Mouse (Mus musculus): ENCODE measurements around the gene Lztr1. TPM values are rescaled to one million over a fixed set of nuclear protein-coding genes. Genes with fewer than 3 reads are reported as not detected.

The Lztr1 gene
- polyA plus RNA-seq, 1 experiment from 2014 or later, result 89.8 TPM

DNA sequence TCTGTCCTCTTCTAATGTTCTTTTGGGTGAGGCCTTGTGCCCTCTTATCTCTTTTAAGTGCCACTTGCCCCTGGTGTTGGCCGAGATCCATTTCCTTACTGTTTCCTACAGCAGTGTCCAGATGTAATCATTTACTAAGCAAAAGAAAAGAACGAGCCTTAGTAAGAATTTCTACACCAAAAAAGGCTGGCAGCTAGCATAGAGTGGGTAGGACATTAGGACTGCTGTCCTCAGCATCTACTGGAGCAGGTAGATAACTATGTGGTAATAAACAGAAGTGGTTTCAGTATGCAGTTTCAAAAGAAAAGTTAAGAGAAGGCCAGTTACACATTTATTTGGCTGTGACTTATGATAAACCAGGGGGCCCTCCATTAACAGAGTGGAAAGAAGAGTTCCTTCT, 2.2 kb downstream of the Lztr1 start:
- H3K9me3 ChIP-seq (replicated peaks), result no peaks in the 10 kb centered on the region
- H3K27me3 ChIP-seq (ENCODE audit: low read depth, poor library complexity, severe bottlenecking), result no peaks in the 10 kb centered on the region
- 90% methylated on average over 2 of the region's 2 CpGs for WGBS
- H3K27ac ChIP-seq, result no peak overlapping the region
- H3K36me3 ChIP-seq, result peaks cover 47% of the 10 kb centered on the region
- peaks cover 12% of the 10 kb centered on the region for H3K4me1 ChIP-seq
- H3K4me3 ChIP-seq, result no peak overlapping the region
- DNase-seq (ENCODE audit: low spot score), result no peak

DNA sequence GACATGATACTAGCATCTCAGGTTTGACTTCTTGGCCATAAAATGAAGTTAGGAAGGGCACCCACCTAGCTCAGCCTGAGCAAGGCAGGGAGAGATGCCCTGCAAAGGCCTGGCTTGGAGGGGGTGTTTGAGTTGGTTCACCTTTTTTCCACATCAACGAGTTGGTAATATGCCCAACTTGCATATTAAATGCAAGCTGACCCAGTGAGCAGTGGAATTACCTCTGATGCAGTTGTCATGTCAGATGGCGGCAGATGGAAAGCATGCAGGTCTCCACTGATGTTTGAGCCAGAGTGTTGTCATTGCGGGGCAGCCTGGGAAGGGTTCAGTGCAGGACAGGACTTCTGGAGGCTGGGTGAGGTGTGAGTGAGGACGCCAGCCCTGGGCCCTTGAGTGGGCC, 2.9 kb downstream of the Lztr1 start:
- Histone ChIP-seq H3K4me1 (peaks cover 12% of the 10 kb centered on the region), H3K27me3 (ENCODE audit: low read depth, poor library complexity, severe bottlenecking) (no peaks in the 10 kb centered on the region), H3K4me3 (no peak overlapping the region), H3K36me3 (peaks cover 55% of the 10 kb centered on the region), H3K27ac (no peak overlapping the region), H3K9me3 (replicated peaks) (no peaks in the 10 kb centered on the region)
- DNase-seq (ENCODE audit: low spot score), result no peak
- 87% methylated on average over 4 of the region's 4 CpGs for WGBS

DNA sequence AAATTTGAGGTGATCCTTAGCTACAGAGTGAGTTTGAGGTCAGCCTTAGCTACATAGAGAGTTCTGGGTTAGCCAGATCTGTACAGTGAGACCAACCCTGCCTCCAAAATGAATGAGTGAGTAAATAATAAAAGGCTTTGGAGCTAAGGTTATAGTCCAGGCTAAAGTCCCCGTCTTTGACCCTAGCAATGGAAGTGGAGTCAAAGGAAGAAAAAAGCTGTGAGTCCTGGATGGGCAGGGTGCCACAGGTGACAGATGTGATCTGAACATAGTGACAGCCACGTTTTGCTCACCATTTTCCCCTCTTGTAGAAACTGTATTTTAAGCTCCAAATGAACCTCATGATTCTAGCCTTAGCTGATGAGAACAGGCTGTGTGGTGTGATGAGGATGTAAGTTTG, 10.4 kb downstream of the Lztr1 start:
- Histone ChIP-seq H3K27ac (no peak overlapping the region), H3K27me3 (ENCODE audit: low read depth, poor library complexity, severe bottlenecking) (no peaks in the 10 kb centered on the region), H3K36me3 (peaks cover 98% of the 10 kb centered on the region), H3K9me3 (replicated peaks) (no peaks in the 10 kb centered on the region), H3K4me1 (no peaks in the 10 kb centered on the region), H3K4me3 (no peak overlapping the region)
- 83% methylated on average over 2 of the region's 2 CpGs for WGBS
- DNase-seq (ENCODE audit: low spot score), result no peak

DNA sequence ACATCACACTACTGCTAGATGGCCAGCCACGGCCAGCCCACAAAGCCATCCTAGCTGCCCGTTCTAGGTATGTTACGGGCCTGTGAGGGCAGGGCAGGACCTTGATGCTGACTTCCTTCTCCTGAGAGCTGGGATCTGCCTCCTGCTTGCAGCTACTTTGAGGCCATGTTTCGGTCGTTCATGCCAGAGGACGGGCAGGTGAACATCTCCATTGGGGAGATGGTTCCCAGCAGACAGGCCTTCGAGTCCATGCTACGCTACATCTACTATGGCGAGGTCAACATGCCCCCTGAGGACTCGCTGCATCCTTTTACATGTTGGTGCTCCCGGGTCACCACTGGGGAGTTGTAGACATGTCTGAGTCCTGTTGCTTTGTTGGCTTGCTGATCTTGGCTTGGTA, 15.7 kb downstream of the Lztr1 start:
- H3K4me3 ChIP-seq, result no peak overlapping the region
- WGBS, result 96% methylated on average over 11 of the region's 11 CpGs
- H3K27me3 ChIP-seq (ENCODE audit: low read depth, poor library complexity, severe bottlenecking), result no peaks in the 10 kb centered on the region
- no peak for DNase-seq (ENCODE audit: low spot score)
- no peaks in the 10 kb centered on the region for H3K9me3 ChIP-seq (replicated peaks)
- no peaks in the 10 kb centered on the region; the same call in 1 of the 2 replicates for H3K4me1 ChIP-seq
- no peak overlapping the region for H3K27ac ChIP-seq
- H3K36me3 ChIP-seq, result peaks cover 98% of the 10 kb centered on the region

DNA sequence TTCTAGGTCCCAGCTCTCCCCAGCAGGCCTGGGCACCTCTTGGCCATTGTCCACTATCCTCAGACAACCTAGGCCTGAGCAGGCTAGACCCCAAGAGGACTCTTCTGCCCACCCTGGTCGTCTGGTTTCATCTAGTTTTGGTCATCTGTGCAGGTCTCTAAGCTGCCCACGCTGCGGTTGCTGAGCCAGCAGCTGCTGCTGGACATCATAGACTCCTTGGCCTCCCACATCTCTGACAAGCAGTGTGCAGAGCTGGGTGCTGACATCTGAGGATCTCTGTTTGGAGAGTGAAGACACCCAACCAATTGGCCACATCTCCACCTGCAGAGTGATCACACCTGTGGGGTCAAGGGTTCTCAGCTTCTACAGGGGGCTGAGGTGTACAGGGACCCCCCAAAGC, 17.0 kb downstream of the Lztr1 start:
- 86% methylated on average over 3 of the region's 3 CpGs for WGBS
- H3K4me3 ChIP-seq, result no peak overlapping the region
- H3K27me3 ChIP-seq (ENCODE audit: low read depth, poor library complexity, severe bottlenecking), result no peaks in the 10 kb centered on the region
- no peak overlapping the region for H3K27ac ChIP-seq
- H3K9me3 ChIP-seq (replicated peaks), result no peaks in the 10 kb centered on the region
- peaks cover 11% of the 10 kb centered on the region for H3K4me1 ChIP-seq
- no peak for DNase-seq (ENCODE audit: low spot score)
- peaks cover 87% of the 10 kb centered on the region for H3K36me3 ChIP-seq

DNA sequence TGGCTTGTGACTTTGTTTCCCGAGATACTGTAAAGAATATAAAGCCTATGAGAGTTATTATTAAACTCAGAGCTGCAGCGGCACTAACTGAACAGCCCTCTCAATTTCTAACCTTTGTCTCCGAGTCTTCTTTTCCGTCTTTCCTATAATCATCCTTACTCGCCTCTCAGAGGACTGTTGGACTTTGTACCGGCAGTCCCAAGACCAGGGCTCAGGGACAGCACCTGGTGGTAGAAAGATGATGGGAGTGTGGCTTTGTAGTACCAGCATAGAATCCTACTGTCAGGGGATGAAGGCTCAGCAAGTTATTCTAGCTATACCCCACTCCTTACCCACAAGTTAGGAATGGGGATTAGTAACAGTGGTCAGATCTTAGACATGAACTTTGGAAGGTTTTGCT, 17.7 kb downstream of the Lztr1 start:
- 95% methylated on average over 6 of the region's 6 CpGs for WGBS
- Histone ChIP-seq H3K27ac (no peak overlapping the region), H3K9me3 (replicated peaks) (no peaks in the 10 kb centered on the region), H3K4me1 (peaks cover 11% of the 10 kb centered on the region), H3K4me3 (no peak overlapping the region), H3K27me3 (ENCODE audit: low read depth, poor library complexity, severe bottlenecking) (no peaks in the 10 kb centered on the region), H3K36me3 (peaks cover 80% of the 10 kb centered on the region)
- DNase-seq (ENCODE audit: low spot score), result no peak

DNA sequence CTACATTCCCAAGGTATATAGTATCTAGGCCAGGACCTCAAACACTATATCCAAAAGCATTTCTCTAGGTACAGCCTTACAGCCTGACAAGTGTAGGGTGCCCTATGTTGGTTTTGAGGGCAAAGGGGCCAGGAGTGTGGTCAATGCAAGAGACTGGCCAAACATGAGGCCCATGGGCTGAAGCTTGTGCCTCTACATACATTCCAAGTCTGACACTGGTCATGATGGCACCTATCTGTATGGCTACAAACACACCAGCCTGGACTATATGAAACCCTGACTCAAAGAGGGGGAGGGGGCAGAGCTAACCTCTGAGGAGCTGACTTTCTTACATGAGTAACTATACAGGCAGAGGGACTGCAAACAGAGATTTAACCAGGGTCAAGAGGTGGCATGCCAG, 19.1 kb downstream of the Lztr1 start:
- DNase-seq (ENCODE audit: low spot score), result no peak
- Histone ChIP-seq H3K27me3 (ENCODE audit: low read depth, poor library complexity, severe bottlenecking) (no peaks in the 10 kb centered on the region), H3K4me3 (no peak overlapping the region), H3K4me1 (peaks cover 22% of the 10 kb centered on the region), H3K27ac (no peak overlapping the region), H3K36me3 (peaks cover 66% of the 10 kb centered on the region), H3K9me3 (replicated peaks) (no peaks in the 10 kb centered on the region)

DNA sequence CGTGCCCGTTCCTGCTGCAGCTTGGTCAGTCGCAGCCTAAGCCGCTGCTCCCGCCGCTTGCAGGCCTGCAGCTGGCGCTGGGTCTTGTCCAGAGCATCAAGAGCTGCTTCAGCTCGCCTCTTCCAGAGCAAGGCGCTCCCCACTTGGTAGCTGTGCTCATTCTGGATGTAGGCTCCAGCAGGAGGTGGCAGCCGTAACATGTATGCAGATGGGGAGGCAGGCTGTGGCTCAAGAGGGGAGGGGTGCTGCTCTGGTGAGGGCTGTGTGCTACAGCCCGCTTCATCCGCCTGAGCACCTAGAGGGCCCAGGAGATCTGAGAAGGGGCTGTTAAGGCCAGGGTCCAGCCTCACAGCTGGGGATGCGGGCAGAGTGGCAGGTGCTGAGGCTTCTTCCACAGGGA, 19.8 kb downstream of the Lztr1 start:
- Histone ChIP-seq H3K9me3 (replicated peaks) (no peaks in the 10 kb centered on the region), H3K4me3 (no peak overlapping the region), H3K4me1 (peaks cover 22% of the 10 kb centered on the region), H3K36me3 (peaks cover 60% of the 10 kb centered on the region), H3K27ac (no peak overlapping the region), H3K27me3 (ENCODE audit: low read depth, poor library complexity, severe bottlenecking) (no peaks in the 10 kb centered on the region)
- 87% methylated on average over 13 of the region's 13 CpGs for WGBS
- DNase-seq (ENCODE audit: low spot score), result no peak

DNA sequence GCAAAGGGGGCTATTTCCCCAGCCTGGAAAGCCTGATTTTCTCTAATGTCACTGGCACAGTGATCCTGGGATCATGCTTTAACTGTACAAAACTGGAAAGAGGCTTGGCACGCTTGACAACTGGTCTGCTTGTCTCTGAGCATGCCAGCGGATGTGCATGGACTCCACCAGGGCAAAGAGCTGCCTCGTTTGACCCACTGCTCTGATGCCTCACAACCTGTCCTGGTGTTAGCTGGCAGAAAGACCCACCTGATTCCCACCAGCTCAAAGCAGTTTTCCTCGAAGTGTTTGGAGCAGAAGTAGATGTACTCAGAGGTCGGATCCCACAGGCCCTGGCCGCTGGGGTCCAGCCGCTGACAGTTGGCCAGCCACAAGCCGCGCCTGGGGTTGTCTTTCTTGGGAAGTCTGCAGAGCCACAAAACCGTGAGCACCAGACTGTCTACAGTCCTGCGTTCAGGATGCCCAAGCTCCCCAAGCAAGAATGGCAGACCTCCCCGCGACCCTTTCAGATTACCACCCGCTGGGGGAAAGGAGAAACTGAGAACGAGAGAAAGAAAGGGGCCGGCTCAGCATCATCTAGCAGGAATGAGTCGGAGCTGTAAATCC, 21.6 kb downstream of the Lztr1 start:
- WGBS, result 20% methylated on average over 17 of the region's 17 CpGs

DNA sequence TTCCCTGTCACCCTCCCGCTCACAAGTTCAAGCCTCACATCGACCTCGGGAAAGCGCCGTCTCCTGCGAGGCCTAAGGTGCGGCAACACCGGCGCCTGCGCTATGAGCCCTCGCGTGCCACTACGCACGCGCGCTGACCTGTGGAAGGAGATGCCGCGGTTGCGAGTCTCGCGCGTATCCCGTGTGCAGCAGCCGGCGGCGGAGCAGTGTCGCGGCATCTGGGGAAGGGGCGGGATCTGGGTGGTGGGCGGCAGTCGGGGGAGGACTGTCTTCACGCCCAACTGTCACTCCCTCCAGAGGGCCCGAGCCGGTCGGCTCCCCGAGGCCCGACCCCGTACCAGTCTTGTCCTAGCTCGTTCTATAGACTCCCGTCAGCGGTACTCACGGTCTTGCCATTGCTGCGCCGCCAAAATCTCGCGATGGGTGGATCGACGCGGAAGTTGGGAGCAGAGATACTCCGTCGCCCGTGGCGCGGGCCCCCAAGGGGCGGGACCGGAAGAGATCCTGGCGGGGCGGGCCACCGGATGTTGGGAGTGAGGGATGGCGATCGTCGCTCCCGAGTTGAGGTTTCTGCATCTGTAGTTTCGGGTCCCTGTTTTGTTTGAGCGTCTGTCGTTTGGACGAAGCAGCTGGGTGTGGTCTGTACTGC, 22.3 kb downstream of the Lztr1 start, which contains the start of gene Thap7:
Thap7 (minus strand) TSS at position 497 of the 649 bp plus-strand sequence.
- Histone ChIP-seq H3K27ac (peak within 1 kb of the TSS; percentile 90), H3K9me3 (replicated peaks) (no peaks in the 10 kb centered on the region), H3K4me3 (peak within 1 kb of the TSS; percentile 76), H3K36me3 (peaks cover 37% of the 10 kb centered on the region), H3K4me1 (peaks cover 22% of the 10 kb centered on the region), H3K27me3 (ENCODE audit: low read depth, poor library complexity, severe bottlenecking) (no peaks in the 10 kb centered on the region)
- DNase-seq (ENCODE audit: low spot score), result peak; percentile 99
- WGBS, result under 1% methylated on average over 67 of the region's 67 CpGs

More for the DNA sequence above, 21.6 kb downstream of the Lztr1 start:
- Histone ChIP-seq H3K27ac (peak overlapping the region; percentile 90), H3K27me3 (ENCODE audit: low read depth, poor library complexity, severe bottlenecking) (no peaks in the 10 kb centered on the region), H3K4me3 (peak overlapping the region; percentile 76), H3K4me1 (peaks cover 22% of the 10 kb centered on the region), H3K36me3 (peaks cover 44% of the 10 kb centered on the region), H3K9me3 (replicated peaks) (no peaks in the 10 kb centered on the region)
- no peak for DNase-seq (ENCODE audit: low spot score)

DNA sequence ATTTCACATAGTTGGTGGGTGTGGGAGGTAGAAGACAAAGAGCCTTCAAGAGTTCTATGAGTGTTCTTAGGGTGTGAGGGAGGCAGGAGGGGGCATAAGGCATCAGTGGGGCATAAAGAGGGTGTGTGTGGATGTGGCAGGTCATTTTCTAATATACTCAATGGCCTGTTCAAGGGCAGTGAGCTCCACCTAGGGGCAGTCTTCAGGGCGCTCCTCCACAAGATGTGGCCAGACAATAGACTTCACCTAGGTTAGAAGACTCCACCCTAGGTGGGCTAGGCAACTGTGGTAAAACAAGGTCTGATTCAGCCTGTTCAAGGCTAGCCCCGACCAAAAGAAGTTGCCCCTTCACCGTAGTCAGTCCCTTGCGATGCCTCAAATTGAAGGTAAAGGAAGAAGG, 23.8 kb downstream of the Lztr1 start:
- peaks cover 22% of the 10 kb centered on the region for H3K36me3 ChIP-seq
- peaks cover 22% of the 10 kb centered on the region for H3K4me1 ChIP-seq
- H3K9me3 ChIP-seq (replicated peaks), result no peaks in the 10 kb centered on the region
- 0 out of 2 replicates have a peak overlapping the region, but pooled peaks have one; percentile 76 for H3K4me3 ChIP-seq
- WGBS, result 52% methylated on average over 4 of the region's 4 CpGs
- no peaks in the 10 kb centered on the region for H3K27me3 ChIP-seq (ENCODE audit: low read depth, poor library complexity, severe bottlenecking)
- H3K27ac ChIP-seq, result 0 out of 2 replicates have a peak overlapping the region, but pooled peaks have one; percentile 90
- DNase-seq (ENCODE audit: low spot score), result no peak

DNA sequence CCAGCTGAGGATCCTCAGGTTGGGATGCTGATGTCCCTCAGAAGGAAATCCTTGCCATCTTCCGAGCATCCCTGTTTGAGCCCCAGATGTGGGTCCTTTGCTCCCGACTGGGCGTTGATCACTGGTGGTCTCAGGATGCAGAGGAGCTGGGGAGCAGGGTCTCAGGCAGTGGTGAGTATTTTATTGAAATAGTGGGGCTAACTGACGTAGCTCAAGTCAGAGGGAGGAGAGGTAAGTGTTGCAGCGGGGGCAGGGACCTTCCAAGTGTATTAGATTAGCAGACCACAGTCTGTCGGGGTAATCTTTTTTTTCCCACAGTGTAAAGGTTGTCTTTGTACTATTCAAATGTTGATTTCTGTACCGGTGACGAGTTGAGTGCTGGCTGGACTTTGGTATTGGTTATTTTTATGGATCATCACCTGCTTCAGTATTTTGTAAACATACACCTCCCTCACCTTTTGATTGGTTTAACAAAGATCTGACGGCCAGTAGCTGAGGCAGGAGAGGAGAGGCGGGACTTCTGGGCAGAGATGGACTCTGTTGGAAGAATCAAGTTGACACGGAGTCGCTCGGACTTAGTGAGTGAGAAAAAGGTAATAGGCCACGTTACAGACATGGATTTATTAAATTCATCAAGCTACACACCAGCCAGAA, 24.3 kb downstream of the Lztr1 start:
- DNase-seq (ENCODE audit: low spot score), result no peak
- 76% methylated on average over 14 of the region's 14 CpGs for WGBS
- no peaks in the 10 kb centered on the region for H3K27me3 ChIP-seq (ENCODE audit: low read depth, poor library complexity, severe bottlenecking)
- H3K4me1 ChIP-seq, result peaks cover 22% of the 10 kb centered on the region
- H3K4me3 ChIP-seq, result no peak overlapping the region
- H3K36me3 ChIP-seq, result peaks cover 17% of the 10 kb centered on the region
- no peaks in the 10 kb centered on the region for H3K9me3 ChIP-seq (replicated peaks)
- no peak overlapping the region for H3K27ac ChIP-seq

DNA sequence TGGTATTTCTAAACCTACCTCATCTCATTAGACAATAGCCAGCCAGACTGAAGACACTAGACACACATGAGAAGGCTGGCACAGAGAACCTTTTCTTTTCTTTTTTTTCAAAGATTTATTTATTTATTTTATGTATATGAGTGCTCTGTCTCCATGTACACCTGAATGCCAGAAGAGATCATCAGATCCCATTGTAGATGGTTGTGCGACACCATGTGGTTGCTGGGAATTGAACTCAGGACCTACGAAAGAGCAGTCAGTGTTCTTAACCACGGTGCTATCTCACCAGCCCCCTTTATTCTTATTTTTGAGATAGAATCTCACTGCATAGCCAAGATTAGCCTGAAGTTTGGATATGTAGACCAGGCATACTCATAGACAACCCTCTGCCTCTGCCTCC, 28.1 kb downstream of the Lztr1 start:
- no peak for DNase-seq (ENCODE audit: low spot score)
- Histone ChIP-seq H3K9me3 (replicated peaks) (no peaks in the 10 kb centered on the region), H3K36me3 (no peaks in the 10 kb centered on the region), H3K27me3 (ENCODE audit: low read depth, poor library complexity, severe bottlenecking) (no peaks in the 10 kb centered on the region), H3K27ac (no peak overlapping the region), H3K4me1 (peaks cover 7% of the 10 kb centered on the region), H3K4me3 (no peak overlapping the region)
- WGBS, result 95% methylated on average over 3 of the region's 3 CpGs
